Mouse (Mus musculus) neural tube, embryonic 15.5 days (tissue): ENCODE results near the gene Sh3bp5. TPM values are rescaled to one million over a fixed set of nuclear protein-coding genes. Genes with fewer than 3 reads are reported as not detected.
A peak's percentile ranks its signal among the peaks of the same experiment; 100 is the strongest.
"Not testable (repeated sequence)": the region's sequence is repeated elsewhere in the genome, so short reads cannot be mapped to it uniquely, and the experiment has no call there.

Experiments
- ATAC-seq: fragments of 200-750 bp; cut with Nextera tagmentation; 2 replicates; pipeline ENCODE4 v1.8.0; 2017; ENCODE audit warnings: mild to moderate bottlenecking, moderate TSS enrichment, moderate library complexity; ENCODE audit not compliant: low FRiP score
- H3K27ac ChIP-seq: fragments of 300-500 bp; sonication (generic); replicated peaks from 2 replicates; pipeline ENCODE4 v1.5.1; 2015; ENCODE audit warnings: mild to moderate bottlenecking, inconsistent platforms
- H3K27me3 ChIP-seq: fragments of 300-500 bp; sonication (generic); replicated peaks from 2 replicates; pipeline ENCODE4 v1.6.1; 2015; ENCODE audit warnings: inconsistent platforms
- H3K36me3 ChIP-seq: fragments of 300-500 bp; sonication (generic); 2 replicates; pipeline ENCODE4 v1.6.1; 2015; ENCODE audit warnings: inconsistent platforms
- H3K4me1 ChIP-seq: fragments of 300-500 bp; sonication (generic); 2 replicates; pipeline ENCODE4 v1.6.1; 2015; ENCODE audit warnings: inconsistent platforms
- H3K4me2 ChIP-seq: fragments of 300-500 bp; sonication (generic); 2 replicates; pipeline ENCODE4 v1.6.1; 2015; ENCODE audit warnings: inconsistent platforms, mild to moderate bottlenecking, moderate library complexity
- H3K4me3 ChIP-seq: fragments of 300-500 bp; sonication (generic); replicated peaks from 2 replicates; pipeline ENCODE4 v1.5.1; 2015; ENCODE audit warnings: mild to moderate bottlenecking, inconsistent platforms
- H3K9ac ChIP-seq: fragments of 300-500 bp; sonication (generic); replicated peaks from 2 replicates; pipeline ENCODE4 v1.6.1; 2015; ENCODE audit warnings: mild to moderate bottlenecking, inconsistent platforms
- H3K9me3 ChIP-seq: fragments of 300-500 bp; sonication (generic); replicated peaks from 2 replicates; pipeline ENCODE4 v1.6.1; 2016; ENCODE audit warnings: inconsistent platforms
- WGBS: fragments of 180-500 bp; shearing (Covaris S2); methylation state at CpG from one replicate; pipeline ENCODE4 v1.1.7; 2015; ENCODE audit warnings: mixed read lengths; 5-methylcytosine and 5-hydroxymethylcytosine counted together
- polyA plus RNA-seq: library from polyadenylated mRNA; unstranded; fragments of >200 nt; fragmentation: Nextera tagmentation; extraction: Ambion mirVana; gene quantifications from 2 replicates; pipeline ENCODE4 v1.2.1, GENCODE M21; 2015

Gene Sh3bp5
- polyA plus RNA-seq, 1 experiment from 2014 or later, result 150 TPM

- not testable (repeated sequence) for H3K4me1 ChIP-seq, H3K9me3 ChIP-seq, H3K27ac ChIP-seq, H3K36me3 ChIP-seq, H3K27me3 ChIP-seq, H3K9ac ChIP-seq, H3K4me3 ChIP-seq, ATAC-seq, H3K4me2 ChIP-seq
- 59% methylated on average over 12 of the region's 12 CpGs for WGBS
Observed at GRCm38 (mm10) chr14:31453946-31454345, 18.1 kb upstream of the Sh3bp5 start.

- H3K27ac ChIP-seq, result no peak overlapping the region
- no peak overlapping the region for H3K9ac ChIP-seq
- no peaks in the 10 kb centered on the region for H3K9me3 ChIP-seq
- H3K27me3 ChIP-seq, result no peaks in the 10 kb centered on the region
- H3K36me3 ChIP-seq, result no peaks in the 10 kb centered on the region
- ATAC-seq, result no peak
- H3K4me1 ChIP-seq, result no peaks in the 10 kb centered on the region
- no peak overlapping the region for H3K4me3 ChIP-seq
- 80% methylated on average over 5 of the region's 5 CpGs for WGBS
- H3K4me2 ChIP-seq, result no peak overlapping the region
Observed at GRCm38 (mm10) chr14:31448994-31449393, 13.1 kb upstream of the Sh3bp5 start.

- ATAC-seq, result no peak
- no peaks in the 10 kb centered on the region for H3K9me3 ChIP-seq
- WGBS, result 77% methylated on average over 6 of the region's 6 CpGs
Observed at GRCm38 (mm10) chr14:31443616-31444015, 7.7 kb upstream of the Sh3bp5 start.

GRCm38 (mm10) chr14:31440725-31441124 is 4.8 kb upstream of the Sh3bp5 start:
- Histone ChIP-seq H3K9ac (no peak overlapping the region), H3K27ac (no peak overlapping the region), H3K9me3 (no peaks in the 10 kb centered on the region), H3K27me3 (no peaks in the 10 kb centered on the region), H3K4me2 (no peak overlapping the region), H3K36me3 (no peaks in the 10 kb centered on the region), H3K4me1 (peaks cover 6% of the 10 kb centered on the region), H3K4me3 (no peak overlapping the region)
- 88% methylated on average over 6 of the region's 6 CpGs for WGBS
- no peak for ATAC-seq

More at GRCm38 (mm10) chr14:31443616-31444015, 7.7 kb upstream of the Sh3bp5 start:
- H3K27ac ChIP-seq, result no peak overlapping the region
- no peak overlapping the region for H3K9ac ChIP-seq
- no peak overlapping the region for H3K4me2 ChIP-seq
- H3K4me3 ChIP-seq, result no peak overlapping the region
- no peaks in the 10 kb centered on the region for H3K4me1 ChIP-seq
- H3K36me3 ChIP-seq, result no peaks in the 10 kb centered on the region
- no peaks in the 10 kb centered on the region for H3K27me3 ChIP-seq

- 26% methylated on average over 3 of the region's 3 CpGs for WGBS
- no peak for ATAC-seq
- Histone ChIP-seq H3K36me3 (no peaks in the 10 kb centered on the region), H3K4me2 (no peak overlapping the region), H3K27me3 (no peaks in the 10 kb centered on the region), H3K9ac (no peak overlapping the region), H3K4me1 (peaks cover 6% of the 10 kb centered on the region), H3K4me3 (no peak overlapping the region), H3K27ac (no peak overlapping the region), H3K9me3 (no peaks in the 10 kb centered on the region)
Observed at GRCm38 (mm10) chr14:31440230-31440629, 4.4 kb upstream of the Sh3bp5 start.

GRCm38 (mm10) chr14:31439279-31439678 is 3.4 kb upstream of the Sh3bp5 start:
- Histone ChIP-seq H3K4me1 (peaks cover 10% of the 10 kb centered on the region), H3K4me2 (no peak overlapping the region), H3K27ac (no peak overlapping the region), H3K4me3 (no peak overlapping the region), H3K9ac (no peak overlapping the region), H3K27me3 (no peaks in the 10 kb centered on the region), H3K9me3 (no peaks in the 10 kb centered on the region), H3K36me3 (no peaks in the 10 kb centered on the region)
- ATAC-seq, result no peak
- 85% methylated on average over 11 of the region's 11 CpGs for WGBS

GRCm38 (mm10) chr14:31437826-31438529 is 2.1 kb upstream of the Sh3bp5 start:
- WGBS, result 74% methylated on average over 8 of the region's 8 CpGs
- ATAC-seq, result no peak

GRCm38 (mm10) chr14:31435018-31435915 is 611 bp downstream of the Sh3bp5 start:
- Histone ChIP-seq H3K4me2 (peak overlapping the region; percentile 72), H3K4me1 (peaks cover 44% of the 10 kb centered on the region), H3K27me3 (no peaks in the 10 kb centered on the region), H3K9me3 (no peaks in the 10 kb centered on the region), H3K36me3 (peaks cover 5% of the 10 kb centered on the region; the same call in 1 of the 2 replicates), H3K9ac (peak overlapping the region; percentile 95), H3K4me3 (peak overlapping the region; percentile 87), H3K27ac (peak overlapping the region; percentile 97)
- ATAC-seq, result peak; percentile 83
- WGBS, result under 1% methylated on average over 53 of the region's 53 CpGs

More at GRCm38 (mm10) chr14:31437826-31438529, 2.1 kb upstream of the Sh3bp5 start:
- no peak overlapping the region for H3K27ac ChIP-seq
- no peaks in the 10 kb centered on the region for H3K36me3 ChIP-seq
- no peaks in the 10 kb centered on the region for H3K27me3 ChIP-seq
- H3K9ac ChIP-seq, result no peak overlapping the region
- no peak overlapping the region for H3K4me3 ChIP-seq
- peaks cover 23% of the 10 kb centered on the region for H3K4me1 ChIP-seq
- no peak overlapping the region for H3K4me2 ChIP-seq
- no peaks in the 10 kb centered on the region for H3K9me3 ChIP-seq

GRCm38 (mm10) chr14:31434426-31434825 is 1.5 kb downstream of the Sh3bp5 start:
- ATAC-seq, result no peak
- 0 out of 2 replicates have a peak overlapping the region, but pooled peaks have one; percentile 14 for H3K27ac ChIP-seq
- WGBS, result 41% methylated on average over 5 of the region's 5 CpGs
- H3K4me1 ChIP-seq, result peaks cover 44% of the 10 kb centered on the region
- H3K4me3 ChIP-seq, result peak overlapping the region; percentile 87
- H3K9ac ChIP-seq, result 0 out of 2 replicates have a peak overlapping the region, but pooled peaks have one; percentile 95
- peaks cover 10% of the 10 kb centered on the region for H3K36me3 ChIP-seq
- no peaks in the 10 kb centered on the region for H3K27me3 ChIP-seq
- peak overlapping the region; percentile 72 for H3K4me2 ChIP-seq
- no peaks in the 10 kb centered on the region for H3K9me3 ChIP-seq

- ATAC-seq, result no peak
- Histone ChIP-seq H3K27ac (no peak overlapping the region; the same call in 1 of the 2 replicates), H3K4me2 (peak overlapping the region; percentile 72), H3K27me3 (no peaks in the 10 kb centered on the region), H3K4me1 (peaks cover 47% of the 10 kb centered on the region), H3K9ac (peak overlapping the region; percentile 26; the same call in 1 of the 2 replicates), H3K36me3 (peaks cover 10% of the 10 kb centered on the region), H3K4me3 (peak overlapping the region; percentile 87), H3K9me3 (no peaks in the 10 kb centered on the region)
- WGBS, result 18% methylated on average over 7 of the region's 7 CpGs
Observed at GRCm38 (mm10) chr14:31433851-31434360, 2.0 kb downstream of the Sh3bp5 start.

GRCm38 (mm10) chr14:31433126-31433525 is 2.8 kb downstream of the Sh3bp5 start:
- WGBS, result 73% methylated on average over 5 of the region's 5 CpGs
- Histone ChIP-seq H3K4me2 (peak overlapping the region; percentile 72), H3K9me3 (no peaks in the 10 kb centered on the region), H3K27me3 (no peaks in the 10 kb centered on the region), H3K27ac (no peak overlapping the region), H3K4me1 (peaks cover 53% of the 10 kb centered on the region), H3K4me3 (no peak overlapping the region), H3K9ac (no peak overlapping the region), H3K36me3 (peaks cover 16% of the 10 kb centered on the region)
- ATAC-seq, result no peak
